Mouse (Mus musculus) kidney, adult 2 months (tissue): ENCODE measurements at regions not wholly inside any gene's neighbourhood (a gene's known extent, or its start where the extent isn't known, plus 50 kb on each side); places are given as distances from the start of the nearest gene placed in this dataset.

Source experiments
- CTCF ChIP-seq: fragments of 200-500 bp; conservative IDR thresholded peaks from 2 replicates; pipeline ENCODE4 v1.5.1; 2011; ENCODE audit warnings: low read depth, mild to moderate bottlenecking, control low read depth, low read length, moderate library complexity, mixed read lengths; ENCODE audit not compliant: insufficient read depth, insufficient read length
- POLR2A ChIP-seq: fragments of 200-500 bp; IDR thresholded peaks from one replicate; pipeline ENCODE4 v1.6.1; 2011; ENCODE audit warnings: low read depth, low read length, control low read depth

DNA sequence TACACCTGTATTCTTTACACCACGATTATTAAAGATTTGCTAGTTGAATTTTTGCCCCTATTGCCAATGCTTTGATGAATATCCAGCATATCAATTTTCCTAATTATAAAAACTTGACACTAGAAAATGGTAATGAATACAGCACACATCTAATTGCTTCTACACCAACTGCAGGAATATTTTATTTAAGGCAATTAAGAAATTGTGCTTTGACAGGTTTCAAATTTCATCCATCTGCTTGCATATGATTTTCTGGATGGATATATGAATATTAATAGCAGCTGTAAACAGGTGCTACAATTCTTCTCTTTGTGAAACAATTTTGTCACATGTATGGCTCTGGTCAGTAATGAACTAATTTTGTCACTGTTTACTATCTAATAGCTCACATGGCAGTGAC lies 487.0 kb downstream of the Isl1 start:
- TF ChIP-seq POLR2A, result no peak
- no peak for TF ChIP-seq CTCF
